Mouse (Mus musculus) kidney, adult 18-20 months (tissue): ENCODE results near the gene Tomm6.

Source experiments
- DNase-seq: peaks from one replicate; pipeline ENCODE4 v3.0.0; 2021

Tomm6 gene

GRCm38 (mm10) chr17:47651953-47652352, 36.2 kb downstream of the Tomm6 start:
- DNase-seq = no peak

- no peak for DNase-seq
Observed at GRCm38 (mm10) chr17:47648966-47649365, 39.2 kb downstream of the Tomm6 start.

DNA sequence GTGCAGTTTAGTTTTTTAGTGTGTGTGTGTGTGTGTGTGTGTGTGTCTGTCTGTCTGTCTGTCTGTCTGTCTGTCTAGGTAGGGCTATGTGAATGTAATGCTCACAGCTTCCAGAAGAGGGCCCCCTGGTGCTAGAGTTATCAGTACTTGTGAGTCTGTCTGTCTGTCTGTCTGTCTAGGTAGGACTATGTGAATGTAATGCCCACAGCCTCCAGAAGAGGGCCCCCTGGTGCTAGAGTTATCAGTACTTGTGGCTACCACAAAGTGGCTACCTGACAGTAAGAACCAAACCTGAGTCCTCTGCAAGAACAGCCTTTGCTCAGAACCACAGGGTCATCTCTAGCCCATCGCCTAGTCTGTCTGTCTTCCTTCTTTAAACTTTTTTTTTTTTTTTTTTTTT, 41.5 kb downstream of the Tomm6 start:
- DNase-seq = peak; percentile 79

- no peak for DNase-seq
Observed at GRCm38 (mm10) chr17:47642992-47643391, 45.2 kb downstream of the Tomm6 start.
